Mouse (Mus musculus): Measurements from ENCODE around the gene Nwd2. TPM values are rescaled to one million over a fixed set of nuclear protein-coding genes. Genes with fewer than 3 reads are reported as not detected.

Nwd2 gene
- total RNA-seq, 1 experiment from 2014 or later = not detected

GRCm38 (mm10) chr5:63748299-63748698 is 99.4 kb downstream of the Nwd2 start:
- ATAC-seq (replicated peaks; ENCODE audit: insufficient number of reproducible peaks, low FRiP score, low TSS enrichment, poor library complexity, severe bottlenecking) = no peak

GRCm38 (mm10) chr5:63748759-63749158 is 99.9 kb downstream of the Nwd2 start:
- no peak for ATAC-seq (replicated peaks; ENCODE audit: insufficient number of reproducible peaks, low FRiP score, low TSS enrichment, poor library complexity, severe bottlenecking)

DNA sequence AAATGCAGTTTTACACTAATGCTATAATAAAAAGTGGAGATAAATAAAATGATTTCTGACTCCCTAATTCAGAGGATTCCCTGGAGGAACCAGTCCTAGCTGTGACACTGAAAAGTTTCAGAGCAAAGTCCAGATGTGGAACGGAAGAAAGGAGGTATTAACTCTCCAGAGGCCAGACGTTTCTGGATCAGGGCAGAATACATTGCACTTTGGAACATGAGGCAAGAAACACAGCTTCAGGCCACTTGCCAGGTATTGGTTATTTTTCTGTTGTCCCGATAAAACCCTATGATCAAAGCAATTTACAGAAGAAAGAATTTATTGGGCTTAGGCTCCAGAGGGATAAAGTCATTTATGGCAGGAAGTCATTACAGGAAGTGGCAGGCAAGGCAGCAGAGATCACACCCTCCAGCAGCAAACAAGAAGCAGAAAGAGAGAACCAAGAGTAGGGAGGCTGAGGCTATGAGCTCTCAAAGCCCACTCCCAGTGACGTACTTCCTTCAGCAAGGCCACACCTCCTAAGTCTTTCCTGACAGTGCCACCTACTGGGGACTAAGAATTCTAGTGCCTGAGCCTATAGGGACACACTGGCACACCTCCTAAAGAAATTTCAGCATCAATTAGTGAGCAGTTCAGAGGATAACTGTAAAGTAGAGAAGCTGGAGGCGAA is 106.3 kb downstream of the Nwd2 start:
- ATAC-seq (replicated peaks; ENCODE audit: insufficient number of reproducible peaks, low FRiP score, low TSS enrichment, poor library complexity, severe bottlenecking) = no peak

DNA sequence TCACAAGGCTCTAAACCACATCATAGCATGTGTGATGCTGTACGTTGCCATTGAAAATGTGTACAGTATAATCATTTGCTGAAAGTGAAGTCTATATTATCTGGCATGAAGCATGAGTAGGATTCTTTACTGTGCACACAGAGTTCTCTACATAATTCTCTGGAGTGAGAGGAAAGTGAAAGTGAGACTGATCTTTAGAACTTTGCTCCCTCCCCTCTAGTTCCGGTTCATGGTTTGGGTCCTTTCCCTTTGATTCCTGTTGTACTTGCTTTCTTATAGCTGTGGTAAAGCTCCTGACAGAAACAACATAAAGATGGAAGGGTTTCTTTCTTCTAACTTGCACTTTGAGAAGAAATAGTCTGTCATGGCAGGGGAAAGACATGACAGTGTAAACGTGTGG is 107.0 kb downstream of the Nwd2 start:
- ATAC-seq (replicated peaks; ENCODE audit: insufficient number of reproducible peaks, low FRiP score, low TSS enrichment, poor library complexity, severe bottlenecking) = no peak

GRCm38 (mm10) chr5:63765886-63766285 is 117.0 kb downstream of the Nwd2 start:
- no peak for ATAC-seq (replicated peaks; ENCODE audit: insufficient number of reproducible peaks, low FRiP score, low TSS enrichment, poor library complexity, severe bottlenecking)

GRCm38 (mm10) chr5:63766715-63767114 is 117.8 kb downstream of the Nwd2 start:
- no peak for ATAC-seq (replicated peaks; ENCODE audit: insufficient number of reproducible peaks, low FRiP score, low TSS enrichment, poor library complexity, severe bottlenecking)

DNA sequence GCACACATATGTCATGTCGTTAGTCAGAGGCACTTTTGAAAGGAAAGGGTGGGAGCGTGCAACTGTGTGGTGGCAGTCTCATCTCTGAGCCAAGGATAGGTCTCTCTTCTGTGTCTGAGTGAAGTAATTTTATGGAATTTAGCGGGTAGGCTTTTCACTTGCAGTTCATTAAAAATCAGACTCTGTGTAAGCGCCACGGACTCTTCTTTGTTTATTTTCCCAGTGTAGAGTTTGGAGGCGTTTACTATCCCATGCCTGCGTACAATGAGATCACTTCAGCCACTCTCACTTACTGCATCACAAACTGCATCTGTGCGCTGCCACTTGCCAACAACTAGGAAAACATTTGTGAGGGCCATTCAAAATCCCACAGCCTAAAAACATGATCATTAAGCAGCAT is 118.6 kb downstream of the Nwd2 start:
- no peak for ATAC-seq (replicated peaks; ENCODE audit: insufficient number of reproducible peaks, low FRiP score, low TSS enrichment, poor library complexity, severe bottlenecking)

- no peak for ATAC-seq (replicated peaks; ENCODE audit: insufficient number of reproducible peaks, low FRiP score, low TSS enrichment, poor library complexity, severe bottlenecking)
Measured at GRCm38 (mm10) chr5:63768220-63768619, 119.3 kb downstream of the Nwd2 start.

GRCm38 (mm10) chr5:63772971-63773370 is 124.1 kb downstream of the Nwd2 start:
- ATAC-seq (replicated peaks; ENCODE audit: insufficient number of reproducible peaks, low FRiP score, low TSS enrichment, poor library complexity, severe bottlenecking) = no peak

GRCm38 (mm10) chr5:63773603-63774002 is 124.7 kb downstream of the Nwd2 start:
- no peak for ATAC-seq (replicated peaks; ENCODE audit: insufficient number of reproducible peaks, low FRiP score, low TSS enrichment, poor library complexity, severe bottlenecking)

DNA sequence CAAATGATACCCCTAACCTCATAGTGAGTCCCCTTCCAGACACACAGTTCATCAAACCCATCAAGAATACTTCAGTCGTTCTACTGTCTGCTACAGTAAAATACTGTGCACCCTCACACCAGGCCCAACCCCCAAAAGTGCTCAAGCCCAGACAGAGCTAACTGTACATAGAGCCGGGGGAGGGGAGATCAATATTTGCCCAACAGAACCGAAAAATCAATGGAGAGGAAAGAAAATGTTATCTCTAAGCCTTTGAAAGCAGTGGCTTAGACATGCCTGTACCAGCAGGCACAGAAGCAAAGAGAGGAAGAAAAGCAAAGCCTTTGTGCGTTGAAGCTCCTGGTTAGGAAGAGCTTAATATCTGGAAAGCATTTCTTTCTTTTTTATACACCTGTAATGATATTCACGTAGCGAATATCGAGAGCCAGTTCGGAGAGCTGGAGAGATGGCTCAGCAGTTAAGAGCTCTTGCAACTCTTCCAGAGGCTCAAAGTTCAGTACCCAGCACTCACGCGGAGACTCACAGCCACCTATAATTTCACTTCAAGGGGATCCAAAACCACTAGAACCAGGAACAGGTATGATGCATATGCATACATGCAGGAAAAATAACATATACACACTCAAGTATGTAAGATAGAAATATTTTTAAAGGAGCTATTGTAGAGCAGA is 139.4 kb downstream of the Nwd2 start:
- no peak for ATAC-seq (replicated peaks; ENCODE audit: insufficient number of reproducible peaks, low FRiP score, low TSS enrichment, poor library complexity, severe bottlenecking)

DNA sequence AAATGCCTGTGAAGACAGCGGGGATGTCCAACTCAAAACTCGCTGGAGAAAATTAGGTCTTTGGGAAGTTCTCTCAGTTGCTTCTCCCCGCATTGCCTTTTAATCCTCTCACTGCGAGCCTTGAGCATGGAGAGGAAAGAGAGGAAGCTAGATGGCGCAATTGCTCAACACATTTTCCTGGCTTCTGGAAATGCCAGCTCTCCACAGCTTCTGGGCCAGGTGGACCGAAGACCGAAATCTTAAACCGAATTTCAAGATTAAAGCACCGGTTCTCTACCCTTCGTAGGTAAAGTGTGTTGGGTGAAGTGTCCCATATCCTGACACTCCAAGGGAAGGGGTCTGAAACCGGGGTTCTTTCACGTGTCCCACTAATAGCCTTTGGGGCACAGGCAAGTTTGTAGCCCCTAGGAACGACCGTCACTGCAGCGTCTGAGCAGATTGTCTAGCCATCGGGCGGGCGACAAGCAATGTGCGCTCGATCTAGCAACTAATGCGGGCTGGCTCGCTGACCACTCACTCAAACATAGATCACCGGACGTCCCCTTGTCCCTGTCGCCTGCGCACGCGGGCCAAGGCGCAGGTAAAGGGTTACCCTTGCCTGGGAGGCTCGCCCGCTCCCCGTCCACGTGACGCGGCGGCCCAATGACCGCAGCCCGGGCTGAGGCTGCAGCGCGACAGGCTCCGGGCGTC is 163.1 kb downstream of the Nwd2 start, which contains the start of gene 0610040J01Rik:
Gene 0610040J01Rik (plus strand): TSS at position 545 of the 690 bp plus-strand sequence.
- ATAC-seq (replicated peaks; ENCODE audit: insufficient number of reproducible peaks, low FRiP score, low TSS enrichment, poor library complexity, severe bottlenecking) = peak; percentile 78

GRCm38 (mm10) chr5:63812509-63812865 is 163.6 kb downstream of the Nwd2 start:
- ATAC-seq (replicated peaks; ENCODE audit: insufficient number of reproducible peaks, low FRiP score, low TSS enrichment, poor library complexity, severe bottlenecking) = no peak

GRCm38 (mm10) chr5:63816643-63817042 is 167.7 kb downstream of the Nwd2 start:
- no peak for ATAC-seq (replicated peaks; ENCODE audit: insufficient number of reproducible peaks, low FRiP score, low TSS enrichment, poor library complexity, severe bottlenecking)

DNA sequence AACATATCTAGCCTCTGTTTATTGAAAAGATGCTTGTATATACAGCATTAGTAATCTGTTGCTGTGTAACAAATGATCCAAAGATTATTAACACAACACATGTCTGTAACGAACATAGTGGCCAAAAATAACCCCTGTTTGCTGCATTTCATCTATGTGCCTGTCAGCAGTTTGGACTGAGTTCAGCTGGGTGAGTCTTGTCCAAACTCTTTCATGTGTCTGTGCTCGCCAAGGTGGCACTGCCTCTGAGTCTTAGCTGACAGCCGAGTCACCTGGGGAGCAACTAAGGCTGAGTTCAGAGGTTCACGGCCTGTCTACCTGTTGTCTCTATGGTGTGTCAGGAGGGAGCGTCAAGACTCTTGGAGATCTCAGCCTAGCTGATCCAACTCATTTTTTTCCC is 168.4 kb downstream of the Nwd2 start:
- no peak for ATAC-seq (replicated peaks; ENCODE audit: insufficient number of reproducible peaks, low FRiP score, low TSS enrichment, poor library complexity, severe bottlenecking)

DNA sequence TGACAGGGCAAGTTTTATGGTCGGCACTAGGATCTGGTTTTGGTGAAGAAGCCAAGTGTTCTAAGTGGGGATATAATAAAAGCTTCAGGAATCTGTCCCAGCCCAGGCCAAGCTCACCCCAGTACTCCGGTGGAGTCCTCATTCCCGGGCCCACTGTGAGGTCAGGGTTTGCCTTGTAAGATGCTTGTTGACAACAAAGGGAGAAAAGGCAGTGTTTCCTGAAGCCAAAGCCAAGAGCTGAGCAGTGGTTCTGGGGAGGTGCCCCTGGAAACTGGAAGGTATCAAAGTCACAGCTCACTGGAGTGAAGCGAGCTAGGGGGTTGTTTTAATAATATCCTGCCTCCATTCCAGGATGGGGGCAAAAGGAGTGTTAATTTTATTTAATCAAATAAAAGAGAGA is 170.1 kb downstream of the Nwd2 start:
- ATAC-seq (replicated peaks; ENCODE audit: insufficient number of reproducible peaks, low FRiP score, low TSS enrichment, poor library complexity, severe bottlenecking) = no peak

DNA sequence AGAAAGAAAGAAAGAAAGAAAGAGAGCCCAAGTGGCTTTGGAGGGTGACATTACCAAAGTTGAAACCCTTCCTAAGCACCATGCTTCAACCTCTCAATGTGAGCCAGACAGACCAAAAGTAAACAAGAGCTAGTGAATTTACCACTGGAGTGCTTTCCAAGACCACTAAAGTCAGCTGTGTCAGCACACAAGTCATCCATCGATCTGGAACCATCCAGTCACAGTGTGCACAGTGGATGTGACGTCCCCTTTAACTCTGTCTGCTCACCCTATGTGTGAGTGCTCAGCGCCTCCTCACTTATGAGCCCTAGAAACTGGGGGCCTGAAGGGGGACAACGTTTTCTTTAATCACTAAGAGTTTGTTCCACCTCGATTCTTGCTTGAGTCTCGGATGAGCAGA is 170.6 kb downstream of the Nwd2 start:
- ATAC-seq (replicated peaks; ENCODE audit: insufficient number of reproducible peaks, low FRiP score, low TSS enrichment, poor library complexity, severe bottlenecking) = no peak

GRCm38 (mm10) chr5:63821176-63821575 is 172.3 kb downstream of the Nwd2 start:
- ATAC-seq (replicated peaks; ENCODE audit: insufficient number of reproducible peaks, low FRiP score, low TSS enrichment, poor library complexity, severe bottlenecking) = 0 out of 2 replicates have a peak, but pooled peaks have one; percentile 44

DNA sequence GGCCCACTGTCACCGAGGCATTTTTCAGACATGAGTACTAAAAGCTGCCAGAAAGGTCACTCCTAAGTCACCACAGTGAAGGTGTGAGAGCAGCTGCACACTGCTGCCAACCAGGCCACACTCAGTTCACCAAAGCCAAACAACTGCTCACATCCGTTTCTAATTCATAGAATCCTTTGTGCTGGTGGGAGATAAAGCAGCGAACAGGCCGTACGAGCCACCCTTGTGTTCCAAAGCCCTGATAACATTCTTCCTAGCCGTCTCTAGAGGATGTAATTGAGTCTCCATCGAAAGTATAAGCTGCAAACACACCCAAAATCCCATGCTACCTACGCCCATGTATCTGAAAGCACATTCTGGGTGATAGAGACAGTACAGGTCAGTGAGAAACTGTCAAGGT is 173.0 kb downstream of the Nwd2 start:
- ATAC-seq (replicated peaks; ENCODE audit: insufficient number of reproducible peaks, low FRiP score, low TSS enrichment, poor library complexity, severe bottlenecking) = no peak

Data from monocyte, adult 5-6 weeks (primary cell).